Mouse (Mus musculus) 416B (cell line): Measurements from ENCODE around the gene Slc6a21.

Experiments
- DNase-seq: peaks from one replicate; pipeline ENCODE4 v3.0.0; 2011; ENCODE audit warnings: low read depth

The Slc6a21 gene

GRCm38 (mm10) chr7:45315182-45315701 is 37.9 kb downstream of the Slc6a21 start:
- no peak for DNase-seq

- DNase-seq, result no peak
Measured at GRCm38 (mm10) chr7:45316536-45316935, 39.2 kb downstream of the Slc6a21 start.

GRCm38 (mm10) chr7:45322245-45322644 is 44.9 kb downstream of the Slc6a21 start:
- DNase-seq, result no peak

- no peak for DNase-seq
Measured at GRCm38 (mm10) chr7:45323069-45323468, 45.8 kb downstream of the Slc6a21 start.

GRCm38 (mm10) chr7:45325800-45326199 is 48.5 kb downstream of the Slc6a21 start:
- no peak for DNase-seq

- no peak for DNase-seq
Measured at GRCm38 (mm10) chr7:45328841-45329475, 51.6 kb downstream of the Slc6a21 start.

- no peak for DNase-seq
Measured at GRCm38 (mm10) chr7:45331502-45331901, 54.2 kb downstream of the Slc6a21 start.

- peak; percentile 78 for DNase-seq
Measured at GRCm38 (mm10) chr7:45332685-45333425, 55.5 kb downstream of the Slc6a21 start.

GRCm38 (mm10) chr7:45333431-45333982 is 56.2 kb downstream of the Slc6a21 start, which contains the start of gene Trpm4:
Trpm4 (minus strand) TSS chr7:45333780.
- peak; percentile 75 for DNase-seq

GRCm38 (mm10) chr7:45334605-45335004 is 57.3 kb downstream of the Slc6a21 start:
- no peak for DNase-seq

- no peak for DNase-seq
Measured at GRCm38 (mm10) chr7:45335056-45335455, 57.7 kb downstream of the Slc6a21 start, which contains the start of gene Hrc. Hrc (plus strand) TSS chr7:45335290.

- DNase-seq, result peak; percentile 43
Measured at GRCm38 (mm10) chr7:45336319-45336718, 59.0 kb downstream of the Slc6a21 start.

GRCm38 (mm10) chr7:45337469-45337868 is 60.2 kb downstream of the Slc6a21 start:
- DNase-seq, result no peak

GRCm38 (mm10) chr7:45338161-45338911 is 61.0 kb downstream of the Slc6a21 start:
- DNase-seq, result peak; percentile 80
